Mouse (Mus musculus): ENCODE data around the gene Vps52. TPM values are rescaled to one million over a fixed set of nuclear protein-coding genes. Genes with fewer than 3 reads are reported as not detected.
A peak's percentile ranks its signal among the peaks of the same experiment; 100 is the strongest.

Gene Vps52
- 10 to 100 TPM; 71.1 to 71.2 TPM for total RNA-seq (2021)
- long read RNA-seq, experiment 1, transcript Vps52-201 (20 exons, 3,383 nt): major isoform, 83 of 142 reads
- long read RNA-seq, experiment 1, partial matches to known transcripts: 17 of 142 reads
- long read RNA-seq, experiment 1, other reads (novel, unspliced or antisense): 42 of 142 reads
- long read RNA-seq, experiment 2, transcript Vps52-201 (20 exons, 3,383 nt): major isoform, 56 of 93 reads
- long read RNA-seq, experiment 2, partial matches to known transcripts: 20 of 93 reads
- long read RNA-seq, experiment 2, other reads (novel, unspliced or antisense): 17 of 93 reads

- DNase-seq (ENCODE audit: low spot score in 2 of 2): peak; percentile 96
Observed at GRCm38 (mm10) chr17:33955555-33956214, at the start of gene Vps52, which contains the start of gene Rps18. TSS of gene Vps52 (plus strand) at chr17:33955812. TSS of gene Rps18 (minus strand) at chr17:33956001.

- peak; percentile 51 to 55 for DNase-seq (ENCODE audit: low spot score in 2 of 2)
Observed at GRCm38 (mm10) chr17:33908331-33909076, 47.1 kb upstream of the Vps52 start.

GRCm38 (mm10) chr17:33909077-33909868, 46.3 kb upstream of the Vps52 start, which contains the start of gene Daxx:
TSS of gene Daxx (plus strand) at chr17:33909414.
- DNase-seq (ENCODE audit: low spot score in 2 of 2): peak; percentile 97 to 99

- DNase-seq (ENCODE audit: low spot score in 2 of 2): no peak
Observed at GRCm38 (mm10) chr17:33909869-33910250, 45.8 kb upstream of the Vps52 start.

GRCm38 (mm10) chr17:33910346-33911051, 45.1 kb upstream of the Vps52 start:
- DNase-seq (ENCODE audit: low spot score in 2 of 2): no peak

GRCm38 (mm10) chr17:33911052-33911812, 44.4 kb upstream of the Vps52 start:
- DNase-seq (ENCODE audit: low spot score in 2 of 2): no peak

- no peak for DNase-seq (ENCODE audit: low spot score in 2 of 2)
Observed at GRCm38 (mm10) chr17:33911813-33912414, 43.7 kb upstream of the Vps52 start.

- DNase-seq (ENCODE audit: low spot score in 2 of 2): no peak
Observed at GRCm38 (mm10) chr17:33913264-33913663, 42.3 kb upstream of the Vps52 start.

GRCm38 (mm10) chr17:33913905-33914304, 41.7 kb upstream of the Vps52 start:
- no peak for DNase-seq (ENCODE audit: low spot score in 2 of 2)

GRCm38 (mm10) chr17:33914969-33915391, 40.6 kb upstream of the Vps52 start:
- DNase-seq (ENCODE audit: low spot score in 2 of 2): no peak

GRCm38 (mm10) chr17:33915671-33916250, 39.9 kb upstream of the Vps52 start, which contains the start of the genes Tapbp and Zbtb22:
TSS of gene Tapbp (plus strand) at chr17:33915899.
TSS of gene Zbtb22 (plus strand) at chr17:33915904.
- peak; percentile 95 to 97 for DNase-seq (ENCODE audit: low spot score in 2 of 2)

GRCm38 (mm10) chr17:33916294-33916693, 39.3 kb upstream of the Vps52 start:
- no peak for DNase-seq (ENCODE audit: low spot score in 2 of 2)

- DNase-seq (ENCODE audit: low spot score in 2 of 2): peak in 1 of 2 experiments; percentile 2
Observed at GRCm38 (mm10) chr17:33916847-33917655, 38.6 kb upstream of the Vps52 start.

GRCm38 (mm10) chr17:33917656-33918292, 37.8 kb upstream of the Vps52 start:
- no peak for DNase-seq (ENCODE audit: low spot score in 2 of 2)

- peak in 1 of 2 experiments; percentile 2 for DNase-seq (ENCODE audit: low spot score in 2 of 2)
Observed at GRCm38 (mm10) chr17:33918293-33919203, 37.1 kb upstream of the Vps52 start.
